Mouse (Mus musculus): ENCODE measurements around the gene Mrc1.

DNA sequence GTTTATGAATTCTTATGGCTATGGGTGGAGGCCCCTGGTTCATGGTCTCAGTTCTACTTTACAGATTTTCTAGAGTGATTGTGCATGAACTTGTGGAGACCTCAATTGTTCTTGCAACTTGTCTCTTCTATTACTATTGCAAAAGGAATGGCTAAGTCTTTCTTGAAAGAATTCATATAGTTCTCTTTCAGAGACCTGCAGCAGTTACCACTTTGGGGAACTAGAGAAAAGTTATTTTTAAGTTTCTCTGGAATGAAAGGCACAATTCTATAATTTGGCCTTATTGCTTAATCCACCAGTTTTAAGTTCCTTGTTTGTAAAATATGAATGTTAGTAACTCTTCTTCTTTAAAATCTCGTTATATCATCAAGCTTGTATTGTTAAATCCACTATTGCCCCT is 32.9 kb downstream of the Mrc1 start:
- no peak for TF ChIP-seq CEBPB (IDR thresholded peaks at IDR 0.05; ENCODE audit: low read depth)
- TF ChIP-seq CTCF (IDR thresholded peaks at IDR 0.05; ENCODE audit: control insufficient read depth, insufficient read depth, insufficient read length): no peak
- TF ChIP-seq USF1 (IDR thresholded peaks at IDR 0.05; ENCODE audit: low read depth): no peak
- TF ChIP-seq MAX (IDR thresholded peaks at IDR 0.05): no peak
- no peak for TF ChIP-seq MYOG (IDR thresholded peaks at IDR 0.05; ENCODE audit: control insufficient read depth, extremely low read depth, insufficient read length)
- no peak for TF ChIP-seq FOSL1 (IDR thresholded peaks at IDR 0.05; ENCODE audit: insufficient read depth, low read length, poor library complexity, severe bottlenecking)
- no peak for TF ChIP-seq MYOD1 (IDR thresholded peaks at IDR 0.05; ENCODE audit: control insufficient read depth, insufficient read length, low read depth)
